Mouse (Mus musculus) ES-E14 (cell line): ENCODE results near the gene Rgs3. TPM values are rescaled to one million over a fixed set of nuclear protein-coding genes. Genes with fewer than 3 reads are reported as not detected.

Experiments used
- DNase-seq: peaks from one replicate; pipeline ENCODE4 v3.0.0-alpha.2; 2013; ENCODE audit warnings: low read depth, low spot score
- H3K27ac ChIP-seq: 2 replicates; pipeline ENCODE4 v1.5.1; 2012; ENCODE audit warnings: low read depth, mild to moderate bottlenecking, low read length, moderate library complexity, mixed read lengths; ENCODE audit not compliant: poor library complexity, insufficient read depth, severe bottlenecking
- H3K36me3 ChIP-seq: 2 replicates; pipeline ENCODE4 v1.6.1; 2012; ENCODE audit warnings: mild to moderate bottlenecking, low read length, moderate library complexity, mixed read lengths; ENCODE audit not compliant: control insufficient read depth, poor library complexity, insufficient read depth, severe bottlenecking
- H3K4me1 ChIP-seq, 2 experiments: fragments of 150-350 bp in 1 of 2; sonication (generic) in 1 of 2; 2 replicates each; pipeline ENCODE4 v1.6.1; 2012; ENCODE audit warnings: low read length in 2 of 2, mild to moderate bottlenecking in 1 of 2, mixed read lengths in 1 of 2; ENCODE audit not compliant: control insufficient read depth in 2 of 2, insufficient read depth in 2 of 2, poor library complexity in 1 of 2
- H3K4me3 ChIP-seq, 2 experiments: fragments of 150-350 bp in 1 of 2; sonication (generic) in 1 of 2; 2 replicates each; pipeline ENCODE4 v1.5.1; 2012; ENCODE audit warnings: low read length in 2 of 2, low read depth in 1 of 2, mild to moderate bottlenecking in 1 of 2, mixed read lengths in 1 of 2; ENCODE audit not compliant: insufficient read depth in 1 of 2, poor library complexity in 1 of 2, severe bottlenecking in 1 of 2
- H3K9ac ChIP-seq: 2 replicates; pipeline ENCODE4 v1.6.1; 2012; ENCODE audit warnings: low read depth, mild to moderate bottlenecking, low read length, mixed read lengths; ENCODE audit not compliant: poor library complexity, insufficient read depth, severe bottlenecking
- H3K9me3 ChIP-seq: fragments of 150-350 bp; sonication (generic); 2 replicates; pipeline ENCODE4 v1.6.1; 2012; ENCODE audit warnings: low read depth, mild to moderate bottlenecking, low read length; ENCODE audit not compliant: control insufficient read depth, insufficient read depth
- CHD2 ChIP-seq: IDR thresholded peaks from 2 replicates; pipeline ENCODE4 v1.6.1; 2014; ENCODE audit warnings: mild to moderate bottlenecking, low read depth, low read length, inconsistent platforms
- HCFC1 ChIP-seq: IDR thresholded peaks from 2 replicates; pipeline ENCODE4 v1.6.1; 2012; ENCODE audit warnings: low read length, inconsistent platforms, borderline replicate concordance; ENCODE audit not compliant: insufficient read depth
- MAFK ChIP-seq: IDR thresholded peaks from 2 replicates; pipeline ENCODE4 v1.6.1; 2014; ENCODE audit warnings: mild to moderate bottlenecking, low read depth, low read length, inconsistent platforms; ENCODE audit not compliant: insufficient read depth
- ZC3H11A ChIP-seq: IDR thresholded peaks from 2 replicates; pipeline ENCODE4 v1.6.1; 2012; ENCODE audit warnings: low read depth, mild to moderate bottlenecking, inconsistent platforms, low read length, borderline replicate concordance
- ZNF384 ChIP-seq: IDR thresholded peaks from 2 replicates; pipeline ENCODE4 v1.6.1; 2012; ENCODE audit warnings: low read depth, low read length, inconsistent platforms
- in situ Hi-C, 2 experiments: fragments of 600-800 bp; cut with MboI; formaldehyde crosslinking; loops; one replicate each; pipeline ENCODE4 v1.15.1; 2025; ENCODE audit warnings: low sequenced_read_pairs in 2 of 2, inconsistent platforms in 1 of 2; ENCODE audit not compliant: unreplicated experiment in 2 of 2
- total RNA-seq: library from RNA; depleted of rRNA; stranded (reverse); fragments of 300-350 nt; gene quantifications from 2 replicates; pipeline ENCODE4 v1.2.3, GENCODE M21; 2012

The Rgs3 gene
- total RNA-seq, 1 experiment: 10.0 TPM

GRCm38 (mm10) chr4:62641656-62642055, 82.0 kb downstream of the Rgs3 start:
- in situ Hi-C loops: no loop called here

GRCm38 (mm10) chr4:62643401-62643800, 83.8 kb downstream of the Rgs3 start:
- Histone ChIP-seq H3K27ac (no peak overlapping the region), H3K9me3 (no peaks in the 10 kb centered on the region)
- no peak for TF ChIP-seq CHD2

More at GRCm38 (mm10) chr4:62641656-62642055, 82.0 kb downstream of the Rgs3 start:
- no peaks in the 10 kb centered on the region for H3K36me3 ChIP-seq
- H3K4me3 ChIP-seq: no peak overlapping the region
- peaks cover 0 to 11% of the 10 kb centered on the region in 2 experiments; a peak in 1 of 4 replicates for H3K4me1 ChIP-seq
- no peak overlapping the region for H3K9ac ChIP-seq
- DNase-seq: no peak
- TF ChIP-seq ZNF384: no peak
- no peak for TF ChIP-seq HCFC1
- no peak for TF ChIP-seq MAFK
- no peak for TF ChIP-seq CHD2
- TF ChIP-seq ZC3H11A: no peak
- H3K27ac ChIP-seq: no peak overlapping the region
- H3K9me3 ChIP-seq: no peaks in the 10 kb centered on the region

GRCm38 (mm10) chr4:62644031-62644793, 84.6 kb downstream of the Rgs3 start:
- Histone ChIP-seq H3K9me3 (no peaks in the 10 kb centered on the region), H3K9ac (no peak overlapping the region), H3K36me3 (no peaks in the 10 kb centered on the region), H3K4me1 (peaks cover 2 to 11% of the 10 kb centered on the region in 2 experiments; a peak in 2 of 4 replicates), H3K4me3 (no peak overlapping the region), H3K27ac (no peak overlapping the region)
- no peak for TF ChIP-seq MAFK
- TF ChIP-seq CHD2: no peak
- no peak for TF ChIP-seq ZC3H11A
- no peak for TF ChIP-seq ZNF384
- TF ChIP-seq HCFC1: no peak
- DNase-seq: no peak
- in situ Hi-C loops: no loop called here

More at GRCm38 (mm10) chr4:62643401-62643800, 83.8 kb downstream of the Rgs3 start:
- Histone ChIP-seq H3K4me1 (peaks cover 2 to 11% of the 10 kb centered on the region in 2 experiments; a peak in 2 of 4 replicates), H3K36me3 (no peaks in the 10 kb centered on the region), H3K4me3 (no peak overlapping the region), H3K9ac (no peak overlapping the region)
- in situ Hi-C loops: no loop called here
- no peak for DNase-seq

GRCm38 (mm10) chr4:62646556-62647248, 87.1 kb downstream of the Rgs3 start:
- TF ChIP-seq CHD2: no peak
- no peak for TF ChIP-seq ZNF384
- no peak for TF ChIP-seq HCFC1
- TF ChIP-seq MAFK: no peak
- TF ChIP-seq ZC3H11A: no peak
- in situ Hi-C loops: no loop called here
- peaks cover 2 to 3% of the 10 kb centered on the region in 2 experiments; a peak in 2 of 4 replicates for H3K4me1 ChIP-seq

More at GRCm38 (mm10) chr4:62646556-62647248, 87.1 kb downstream of the Rgs3 start:
- Histone ChIP-seq H3K9ac (no peak overlapping the region), H3K27ac (no peak overlapping the region), H3K4me3 (no peak overlapping the region), H3K36me3 (no peaks in the 10 kb centered on the region), H3K9me3 (no peaks in the 10 kb centered on the region)
- DNase-seq: no peak
